Mouse (Mus musculus) stomach, embryonic 15.5 days (tissue): ENCODE measurements around the gene Tns1. TPM values are rescaled to one million over a fixed set of nuclear protein-coding genes. Genes with fewer than 3 reads are reported as not detected.
A peak's percentile ranks its signal among the peaks of the same experiment; 100 is the strongest.

Experiments used
- ATAC-seq: fragments of 200-750 bp; cut with Nextera tagmentation; 2 replicates; pipeline ENCODE4 v1.8.0; 2017; ENCODE audit warnings: low read depth, moderate number of reproducible peaks, moderate TSS enrichment; ENCODE audit not compliant: insufficient read depth, low FRiP score
- H3K27ac ChIP-seq: fragments of 300-500 bp; sonication (generic); 2 replicates; pipeline ENCODE4 v1.5.1; 2015; ENCODE audit warnings: mild to moderate bottlenecking, inconsistent platforms
- H3K27me3 ChIP-seq: fragments of 300-500 bp; sonication (generic); replicated peaks from 2 replicates; pipeline ENCODE4 v1.6.1; 2015; ENCODE audit warnings: inconsistent platforms
- H3K36me3 ChIP-seq: fragments of 300-500 bp; sonication (generic); 2 replicates; pipeline ENCODE4 v1.6.1; 2015; ENCODE audit warnings: inconsistent platforms
- H3K4me1 ChIP-seq: fragments of 300-500 bp; sonication (generic); 2 replicates; pipeline ENCODE4 v1.6.1; 2015; ENCODE audit warnings: inconsistent platforms
- H3K4me2 ChIP-seq: fragments of 300-500 bp; sonication (generic); 2 replicates; pipeline ENCODE4 v1.6.1; 2015; ENCODE audit warnings: mild to moderate bottlenecking, inconsistent platforms
- H3K4me3 ChIP-seq: fragments of 300-500 bp; sonication (generic); replicated peaks from 2 replicates; pipeline ENCODE4 v1.5.1; 2015; ENCODE audit warnings: inconsistent platforms
- H3K9ac ChIP-seq: fragments of 300-500 bp; sonication (generic); 2 replicates; pipeline ENCODE4 v1.6.1; 2015; ENCODE audit warnings: inconsistent platforms
- H3K9me3 ChIP-seq: fragments of 300-500 bp; sonication (generic); 2 replicates; pipeline ENCODE4 v1.6.1; 2016; ENCODE audit warnings: inconsistent platforms
- WGBS: fragments of 180-500 bp; shearing (Covaris S2); methylation state at CpG from one replicate; pipeline ENCODE4 v1.1.7; 2015; 5-methylcytosine and 5-hydroxymethylcytosine counted together
- polyA plus RNA-seq: library from polyadenylated mRNA; unstranded; fragments of >200 nt; fragmentation: Nextera tagmentation; extraction: Ambion mirVana; gene quantifications from 2 replicates; pipeline ENCODE4 v1.2.1, GENCODE M21; 2015

The Tns1 gene
- polyA plus RNA-seq, 1 experiment from 2014 or later, result 34.5 TPM

DNA sequence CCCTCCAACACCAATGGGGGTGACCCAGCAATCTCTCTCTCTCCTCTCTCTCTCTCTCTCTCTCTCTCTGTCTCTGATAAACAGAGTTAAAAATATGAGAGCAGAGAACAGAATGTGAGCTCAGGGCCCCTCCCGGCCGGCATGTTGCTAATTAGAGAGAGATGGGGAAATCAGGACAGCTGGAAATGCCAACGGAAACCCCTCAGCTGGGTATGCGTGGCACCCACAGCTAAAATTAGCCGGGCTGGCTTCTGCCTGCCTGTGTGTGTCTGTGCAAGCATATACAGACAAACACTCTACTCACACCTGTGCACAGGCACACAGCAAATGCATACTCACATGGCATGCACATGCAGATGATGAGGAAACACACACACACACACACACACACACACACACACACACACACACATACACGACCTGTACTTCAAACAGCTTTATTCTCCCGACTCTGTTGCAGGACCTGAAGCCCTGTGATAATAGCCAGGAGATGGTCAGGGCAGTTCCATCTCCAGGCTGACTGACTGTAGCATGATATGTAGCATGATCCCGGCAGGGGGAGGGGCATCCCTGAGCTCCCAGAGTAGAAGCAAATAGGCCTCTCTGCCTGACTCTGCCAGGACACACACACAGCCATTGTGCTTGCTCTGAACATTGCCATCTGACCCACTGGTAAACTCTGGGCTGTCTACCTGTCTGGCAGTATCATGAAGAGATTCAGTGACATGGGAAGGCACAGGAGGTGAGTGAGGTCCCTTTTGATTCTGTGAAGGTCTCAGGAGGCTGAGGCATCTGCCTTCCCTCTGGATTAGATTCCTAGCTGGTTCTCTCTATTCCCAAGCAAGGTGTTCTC lies 208.8 kb downstream of the Tns1 start:
- H3K4me2 ChIP-seq, result no peak overlapping the region
- H3K36me3 ChIP-seq, result peaks cover 15% of the 10 kb centered on the region
- no peaks in the 10 kb centered on the region for H3K27me3 ChIP-seq
- ATAC-seq, result no peak
- H3K4me3 ChIP-seq, result no peak overlapping the region
- H3K27ac ChIP-seq, result no peak overlapping the region
- H3K9ac ChIP-seq, result no peak overlapping the region
- no peaks in the 10 kb centered on the region for H3K9me3 ChIP-seq
- WGBS, result 60% methylated on average over 8 of the region's 8 CpGs
- peaks cover 12% of the 10 kb centered on the region; the same call in 1 of the 2 replicates for H3K4me1 ChIP-seq

DNA sequence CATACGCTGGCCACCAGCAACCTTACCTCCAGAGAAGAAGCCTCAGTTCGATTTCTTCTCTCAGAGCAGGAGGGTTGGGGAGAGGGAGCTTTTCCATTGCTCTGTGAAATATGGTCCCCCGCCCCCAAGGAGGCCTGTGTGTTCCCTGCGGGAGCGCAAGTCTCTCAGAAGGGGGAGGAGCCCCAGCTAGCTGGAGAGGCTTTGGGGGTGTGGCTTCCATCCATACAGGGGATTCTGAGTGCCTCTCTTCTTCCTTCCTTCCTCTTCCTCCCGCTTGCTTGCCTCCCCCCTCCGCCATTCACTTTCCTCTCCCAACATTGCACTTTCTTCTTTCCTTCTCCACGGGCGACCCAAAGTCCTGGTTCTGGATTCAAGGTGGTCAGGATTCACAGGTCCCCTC lies 210.2 kb downstream of the Tns1 start:
- 0 out of 2 replicates have a peak, but pooled peaks have one; percentile 25 for ATAC-seq
- no peaks in the 10 kb centered on the region for H3K27me3 ChIP-seq
- H3K9ac ChIP-seq, result no peak overlapping the region
- no peaks in the 10 kb centered on the region for H3K9me3 ChIP-seq
- peaks cover 8% of the 10 kb centered on the region; the same call in 1 of the 2 replicates for H3K36me3 ChIP-seq
- no peak overlapping the region for H3K4me3 ChIP-seq
- no peak overlapping the region for H3K27ac ChIP-seq
- WGBS, result 22% methylated on average over 9 of the region's 9 CpGs
- H3K4me1 ChIP-seq, result peaks cover 12% of the 10 kb centered on the region; the same call in 1 of the 2 replicates
- H3K4me2 ChIP-seq, result no peak overlapping the region

DNA sequence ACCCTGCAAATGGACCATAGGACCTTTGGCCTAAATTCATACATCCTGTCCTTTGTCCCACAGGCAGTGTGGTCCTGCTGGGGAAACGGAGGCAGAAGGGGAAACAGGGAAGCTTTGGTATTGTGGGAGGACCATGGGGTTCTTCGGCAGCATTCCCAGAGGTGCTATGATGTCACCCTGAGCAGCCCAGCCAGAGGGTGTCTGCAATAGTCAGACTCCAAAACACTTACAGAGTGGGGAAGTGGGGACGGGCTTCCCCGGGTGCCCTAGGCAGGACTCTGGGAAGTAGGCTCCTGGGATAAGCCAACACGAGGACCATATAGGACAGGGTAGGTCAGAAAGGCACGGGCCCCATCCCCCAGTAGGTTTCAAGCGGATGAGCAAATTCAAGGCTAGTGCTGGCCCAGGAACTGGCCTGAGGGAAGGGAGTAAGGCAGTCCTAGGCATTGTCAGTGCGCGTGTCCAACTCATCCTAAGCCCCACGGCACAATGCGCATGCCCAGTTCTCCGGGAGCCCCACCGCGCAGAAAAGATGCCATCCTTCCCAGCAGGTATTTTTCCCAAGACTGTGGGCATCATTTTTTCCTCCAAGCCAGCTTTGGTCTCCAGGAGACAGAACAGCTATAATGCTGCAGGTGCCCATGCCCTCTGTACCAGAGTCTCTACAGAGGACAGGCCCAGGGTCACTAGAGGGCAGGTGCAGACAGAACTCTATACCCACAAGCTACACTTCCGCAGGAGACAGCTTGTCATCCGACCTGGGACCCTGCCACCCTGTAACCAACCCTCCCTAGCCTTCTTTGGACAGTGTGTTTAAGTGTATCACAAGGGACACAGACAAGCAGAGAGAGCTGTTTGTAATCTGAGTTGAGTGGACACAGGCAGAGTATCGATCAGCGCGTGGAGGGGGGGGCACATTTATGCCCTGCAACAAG lies 210.9 kb downstream of the Tns1 start:
- H3K36me3 ChIP-seq, result peaks cover 5% of the 10 kb centered on the region; the same call in 1 of the 2 replicates
- 75% methylated on average over 19 of the region's 19 CpGs for WGBS

DNA sequence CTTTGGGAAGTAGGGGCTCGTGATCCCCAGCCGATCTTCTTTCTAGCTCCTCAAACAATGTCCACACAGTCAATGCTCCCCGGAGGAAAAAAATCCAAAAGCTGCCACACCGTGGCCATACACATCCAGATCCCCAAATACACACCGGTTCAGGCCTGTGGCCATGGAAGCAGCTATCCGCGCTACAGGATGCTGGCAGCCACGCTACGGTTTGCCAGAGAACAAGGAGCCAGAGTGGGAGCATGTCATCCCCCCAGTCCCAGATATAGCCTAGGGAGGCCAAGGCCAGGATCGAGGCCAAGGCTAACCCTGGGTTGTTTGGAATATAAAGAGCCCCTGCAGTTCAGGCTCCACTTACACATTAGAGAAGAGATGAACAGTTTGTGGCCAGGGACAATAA lies 211.8 kb downstream of the Tns1 start:
- ATAC-seq, result no peak
- 91% methylated on average over 10 of the region's 10 CpGs for WGBS
- H3K4me1 ChIP-seq, result peaks cover 12% of the 10 kb centered on the region; the same call in 1 of the 2 replicates
- no peak overlapping the region for H3K27ac ChIP-seq
- no peak overlapping the region for H3K9ac ChIP-seq
- no peaks in the 10 kb centered on the region for H3K27me3 ChIP-seq
- no peaks in the 10 kb centered on the region for H3K36me3 ChIP-seq
- H3K4me3 ChIP-seq, result no peak overlapping the region
- no peak overlapping the region for H3K4me2 ChIP-seq
- H3K9me3 ChIP-seq, result no peaks in the 10 kb centered on the region

More for the DNA sequence above, 210.9 kb downstream of the Tns1 start:
- Histone ChIP-seq H3K9ac (no peak overlapping the region), H3K27me3 (no peaks in the 10 kb centered on the region), H3K27ac (no peak overlapping the region), H3K4me2 (no peak overlapping the region), H3K4me3 (no peak overlapping the region), H3K4me1 (peaks cover 12% of the 10 kb centered on the region; the same call in 1 of the 2 replicates), H3K9me3 (no peaks in the 10 kb centered on the region)
- ATAC-seq, result no peak

DNA sequence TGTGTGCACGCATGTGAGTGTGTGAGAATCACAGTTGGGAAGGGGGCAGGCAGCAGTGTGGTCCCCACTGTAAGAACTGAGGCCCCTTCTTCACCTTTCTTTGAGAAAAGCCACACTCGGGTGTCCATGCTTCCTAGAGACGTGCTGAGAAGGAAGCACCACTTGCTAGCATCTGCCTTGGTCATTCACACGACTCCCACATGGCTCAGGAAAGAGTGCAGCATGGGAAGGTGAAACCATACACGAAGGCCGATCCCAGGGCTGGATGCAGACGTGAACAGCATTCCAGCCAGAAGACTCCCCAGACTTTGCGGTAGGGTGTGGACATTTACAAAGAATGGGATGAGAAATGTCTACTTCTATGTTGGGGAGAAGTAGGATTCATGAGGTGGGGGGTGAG lies 212.3 kb downstream of the Tns1 start:
- H3K4me3 ChIP-seq, result no peak overlapping the region
- no peaks in the 10 kb centered on the region for H3K27me3 ChIP-seq
- no peaks in the 10 kb centered on the region for H3K36me3 ChIP-seq
- no peaks in the 10 kb centered on the region for H3K9me3 ChIP-seq
- no peak overlapping the region for H3K27ac ChIP-seq
- H3K4me1 ChIP-seq, result peaks cover 12% of the 10 kb centered on the region; the same call in 1 of the 2 replicates
- ATAC-seq, result no peak
- H3K4me2 ChIP-seq, result no peak overlapping the region
- H3K9ac ChIP-seq, result no peak overlapping the region
- 69% methylated on average over 8 of the region's 8 CpGs for WGBS

DNA sequence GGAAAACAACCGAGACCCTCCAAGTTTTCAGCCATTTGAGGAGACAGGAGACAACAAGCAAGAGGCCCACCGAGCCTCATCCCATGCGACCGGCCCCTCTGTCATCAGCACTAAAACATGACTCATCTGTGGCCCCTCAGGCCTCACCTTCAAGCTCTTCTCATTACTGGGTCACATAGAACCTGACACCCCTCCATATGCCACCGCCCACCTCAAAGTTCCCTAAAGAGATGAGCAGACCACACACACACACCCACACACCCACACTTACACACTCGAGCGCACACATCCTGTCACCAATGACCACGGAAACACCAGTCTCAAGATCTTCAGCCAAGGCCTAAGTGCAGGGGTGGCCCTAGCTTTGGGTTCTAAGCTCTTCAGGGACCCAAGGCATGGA lies 213.5 kb downstream of the Tns1 start:
- Histone ChIP-seq H3K4me1 (peaks cover 19% of the 10 kb centered on the region; the same call in 1 of the 2 replicates), H3K36me3 (no peaks in the 10 kb centered on the region), H3K9me3 (no peaks in the 10 kb centered on the region), H3K9ac (no peak overlapping the region), H3K4me3 (no peak overlapping the region), H3K27me3 (no peaks in the 10 kb centered on the region), H3K4me2 (no peak overlapping the region), H3K27ac (no peak overlapping the region)
- no peak for ATAC-seq
- WGBS, result 80% methylated on average over 8 of the region's 8 CpGs

DNA sequence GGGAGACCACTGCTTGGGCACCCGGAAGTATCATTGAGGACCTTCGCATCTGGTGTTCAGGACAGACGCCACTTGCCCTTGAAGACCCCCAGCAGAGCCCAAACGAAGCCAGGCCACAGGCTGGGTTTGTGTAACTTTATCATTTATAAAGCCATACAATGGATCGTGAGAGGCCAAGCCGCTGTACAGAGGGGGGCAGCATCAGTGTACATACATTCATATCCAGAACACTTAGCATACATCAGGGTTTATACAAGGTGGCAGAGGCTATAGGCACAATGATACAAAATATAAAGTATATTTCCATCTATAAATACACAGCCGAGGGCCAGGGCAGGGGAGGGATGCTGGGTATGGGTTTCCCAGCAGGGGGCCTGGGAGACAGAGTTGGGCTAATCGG lies 214.1 kb downstream of the Tns1 start:
- no peaks in the 10 kb centered on the region for H3K36me3 ChIP-seq
- H3K27me3 ChIP-seq, result no peaks in the 10 kb centered on the region
- H3K4me1 ChIP-seq, result peaks cover 22% of the 10 kb centered on the region; the same call in 1 of the 2 replicates
- H3K9ac ChIP-seq, result no peak overlapping the region
- H3K4me3 ChIP-seq, result no peak overlapping the region
- no peak for ATAC-seq
- H3K4me2 ChIP-seq, result no peak overlapping the region
- no peak overlapping the region for H3K27ac ChIP-seq
- H3K9me3 ChIP-seq, result no peaks in the 10 kb centered on the region
- 77% methylated on average over 8 of the region's 8 CpGs for WGBS

DNA sequence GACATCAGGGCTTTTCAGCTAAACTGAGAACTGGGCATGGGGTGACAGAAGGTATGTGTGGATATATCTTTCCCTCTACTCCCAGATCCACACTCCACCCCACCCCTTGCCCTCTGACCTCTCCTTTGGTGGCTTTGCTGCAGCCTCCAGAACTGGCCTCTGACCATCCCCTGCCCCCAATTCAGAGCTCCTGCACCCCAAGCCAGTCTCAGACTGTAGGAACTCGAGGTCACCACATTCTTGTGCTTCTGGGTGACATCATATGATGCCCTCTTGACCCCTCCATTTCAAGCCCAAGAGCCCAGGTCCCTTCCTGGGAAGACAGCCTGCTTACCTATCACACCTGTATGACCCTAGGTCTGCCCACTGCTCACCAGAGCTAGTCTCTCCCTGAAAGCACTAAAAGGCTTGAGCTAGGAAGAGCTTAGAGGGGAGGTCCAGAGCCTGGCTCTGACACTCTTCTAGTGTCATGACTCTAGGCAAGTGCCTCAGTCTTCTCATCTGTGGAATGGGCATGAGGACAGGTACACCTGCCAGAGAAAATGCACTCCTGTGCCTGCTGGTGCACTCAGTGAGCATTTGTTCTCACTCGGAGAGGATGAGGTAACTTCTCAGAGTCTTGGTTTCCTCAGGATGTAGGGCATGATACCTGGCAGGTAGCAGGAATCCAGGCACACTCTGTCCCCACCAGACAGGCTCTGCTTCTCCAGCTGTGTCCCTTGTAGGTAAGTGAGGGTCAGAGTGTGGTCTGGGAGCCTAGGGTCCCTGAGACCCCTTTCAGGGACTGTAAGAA lies 214.9 kb downstream of the Tns1 start:
- peaks cover 17% of the 10 kb centered on the region; the same call in 1 of the 2 replicates for H3K4me1 ChIP-seq
- no peak overlapping the region for H3K4me3 ChIP-seq
- 53% methylated on average over 2 of the region's 2 CpGs for WGBS
- ATAC-seq, result no peak
- H3K27me3 ChIP-seq, result no peaks in the 10 kb centered on the region
- no peak overlapping the region for H3K4me2 ChIP-seq
- H3K27ac ChIP-seq, result no peak overlapping the region
- no peaks in the 10 kb centered on the region for H3K9me3 ChIP-seq
- H3K36me3 ChIP-seq, result no peaks in the 10 kb centered on the region
- H3K9ac ChIP-seq, result no peak overlapping the region

DNA sequence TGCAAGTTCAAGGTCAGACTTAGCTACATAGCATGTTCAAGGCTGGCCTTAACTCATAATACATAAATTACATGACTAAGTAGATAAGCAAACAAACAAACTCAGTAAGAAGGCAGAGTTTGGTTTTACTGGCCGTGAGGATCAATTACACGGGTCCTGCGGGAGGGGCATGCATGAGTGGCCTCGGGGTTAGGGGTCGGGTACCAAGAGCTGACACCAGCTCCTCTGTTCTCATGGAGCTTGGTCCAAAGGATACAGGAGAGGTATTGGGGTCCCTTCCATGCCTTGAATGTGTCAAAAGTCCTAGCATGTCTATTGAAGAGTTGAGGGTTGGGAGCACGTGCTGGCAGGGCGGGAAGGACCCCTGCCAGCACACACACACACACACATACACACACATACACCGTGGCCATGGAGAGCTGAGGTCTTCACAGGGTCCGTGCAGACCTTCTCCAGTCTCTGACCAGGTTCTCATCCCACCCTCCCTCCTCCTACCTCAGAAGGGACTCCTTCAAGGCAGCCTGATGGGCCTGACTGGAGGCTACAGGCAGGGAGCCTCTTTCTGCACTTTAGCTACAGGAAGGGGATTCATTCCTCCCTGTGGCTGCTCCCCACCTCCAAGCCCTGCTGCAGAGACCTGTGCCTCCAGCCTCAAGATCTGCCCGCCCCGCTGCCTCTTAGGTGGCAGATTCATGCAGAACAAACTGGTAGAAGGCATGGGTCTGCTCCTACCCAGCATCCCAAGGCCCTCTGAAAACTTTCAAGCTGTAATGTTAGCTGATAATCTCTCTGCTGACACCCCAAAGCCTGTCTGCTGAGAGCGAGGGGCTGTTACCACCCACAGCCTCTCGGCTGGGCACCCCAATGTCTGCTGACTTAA lies 215.9 kb downstream of the Tns1 start:
- H3K9ac ChIP-seq, result no peak overlapping the region
- no peaks in the 10 kb centered on the region for H3K27me3 ChIP-seq
- ATAC-seq, result no peak
- H3K4me2 ChIP-seq, result no peak overlapping the region
- no peak overlapping the region for H3K4me3 ChIP-seq
- H3K36me3 ChIP-seq, result no peaks in the 10 kb centered on the region
- no peak overlapping the region for H3K27ac ChIP-seq
- H3K4me1 ChIP-seq, result peaks cover 10% of the 10 kb centered on the region; the same call in 1 of the 2 replicates
- no peaks in the 10 kb centered on the region for H3K9me3 ChIP-seq
- 74% methylated on average over 13 of the region's 13 CpGs for WGBS

DNA sequence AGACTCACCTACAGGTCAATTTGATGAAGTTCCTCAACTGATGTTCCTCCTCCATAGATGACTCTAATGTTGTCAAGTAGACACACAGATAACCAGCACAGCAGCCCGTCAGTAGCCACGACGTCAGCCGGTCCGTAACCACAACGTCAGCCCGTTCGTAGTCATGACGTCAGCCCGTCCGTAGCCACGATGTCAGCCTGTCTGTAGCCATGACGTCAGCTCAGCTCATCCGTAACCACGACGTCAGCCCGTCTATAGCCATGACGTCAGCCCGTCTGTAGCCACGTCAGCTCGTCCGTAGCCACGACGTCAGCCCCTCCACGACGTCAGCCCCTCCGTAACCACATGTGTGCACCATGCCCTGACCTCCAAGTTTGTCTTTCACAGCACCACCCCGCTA lies 217.1 kb downstream of the Tns1 start:
- ATAC-seq, result no peak
- Histone ChIP-seq H3K4me2 (no peak overlapping the region), H3K9ac (no peak overlapping the region), H3K27ac (no peak overlapping the region), H3K4me1 (peaks cover 10% of the 10 kb centered on the region; the same call in 1 of the 2 replicates), H3K36me3 (no peaks in the 10 kb centered on the region), H3K27me3 (no peaks in the 10 kb centered on the region), H3K9me3 (no peaks in the 10 kb centered on the region), H3K4me3 (no peak overlapping the region)
- 93% methylated on average over 28 of the region's 28 CpGs for WGBS
